Comparison of ENCODE assay signal across 19 mouse cellular contexts in genomic region chr5:132707531-132707930, GRCm38 (mm10).
"Had no signal": no experiment of that assay in that cellular context is flagged by ENCODE, and none has a peak within 500 bp of the region (broad histone marks: within the 10 kb centered on the region; RNA-seq: fewer than 3 reads in every experiment).

No protein-coding gene starts in this region.

- DNase-seq: kidney, postnatal 25 days; layer of hippocampus, postnatal 36 days; liver, embryonic 13.5 days; lung, adult 2 months; lung, postnatal 14 days; lung, postnatal 4 days; right cerebral cortex, adult 18-20 months; right cerebral cortex, postnatal 14 days; right cerebral cortex, postnatal 4 days; thymus, adult 2 months; thymus, postnatal 14 days; thymus, postnatal 4 days had no signal

- H3K9ac ChIP-seq: liver, embryonic 13.5 days; midbrain, embryonic 12.5 days; neural tube, embryonic 12.5 days; neural tube, embryonic 15.5 days had no signal

- H3K4me1 ChIP-seq: liver, embryonic 13.5 days; neural tube, embryonic 12.5 days; neural tube, embryonic 15.5 days had no signal

- H3K27ac ChIP-seq: kidney, postnatal 0 days; layer of hippocampus, adult 2 months; left cerebral cortex, adult 2 months; liver, embryonic 13.5 days; midbrain, embryonic 12.5 days; neural tube, embryonic 12.5 days; neural tube, embryonic 15.5 days; stomach, postnatal 0 days had no signal

- H3K4me3 ChIP-seq: layer of hippocampus, adult 2 months; left cerebral cortex, adult 2 months; liver, embryonic 13.5 days; midbrain, embryonic 12.5 days; neural tube, embryonic 12.5 days; neural tube, embryonic 15.5 days had no signal

- H3K9me3 ChIP-seq: liver, embryonic 13.5 days; midbrain, embryonic 12.5 days; neural tube, embryonic 12.5 days; neural tube, embryonic 15.5 days had no signal

- H3K27me3 ChIP-seq: liver, embryonic 13.5 days; midbrain, embryonic 12.5 days; neural tube, embryonic 12.5 days; neural tube, embryonic 15.5 days had no signal

- H3K36me3 ChIP-seq: liver, embryonic 13.5 days; midbrain, embryonic 12.5 days; neural tube, embryonic 12.5 days; neural tube, embryonic 15.5 days had no signal

- H3K4me2 ChIP-seq: liver, embryonic 13.5 days; midbrain, embryonic 12.5 days; neural tube, embryonic 12.5 days; neural tube, embryonic 15.5 days had no signal
